Mouse (Mus musculus) lung, postnatal 4 days (tissue): ENCODE results near the gene Ppp1r12c.

Experiments
- DNase-seq, 2 experiments: peaks; one replicate each; pipeline ENCODE4 v3.0.0; 2021

Ppp1r12c gene

DNA sequence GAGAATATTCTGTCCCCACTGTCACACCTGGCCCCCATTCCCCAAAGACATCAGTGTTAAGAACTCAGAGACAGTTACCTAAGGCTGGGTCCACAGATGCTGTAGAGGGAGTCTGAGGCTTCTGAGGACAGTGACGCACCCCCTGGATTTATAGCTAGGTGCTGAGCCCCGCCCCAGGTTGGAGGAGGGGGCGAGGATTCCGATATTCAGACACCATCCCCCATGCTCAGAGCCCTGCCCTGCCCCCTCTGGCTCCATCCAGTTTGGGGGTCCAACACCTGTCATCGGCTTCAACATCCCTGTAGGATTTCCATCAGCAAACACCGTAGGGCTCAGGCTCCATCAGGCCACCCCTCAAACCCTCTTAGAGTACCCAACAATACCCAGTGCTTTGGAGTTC, 14.4 kb upstream of the Ppp1r12c start:
- no peak for DNase-seq

DNA sequence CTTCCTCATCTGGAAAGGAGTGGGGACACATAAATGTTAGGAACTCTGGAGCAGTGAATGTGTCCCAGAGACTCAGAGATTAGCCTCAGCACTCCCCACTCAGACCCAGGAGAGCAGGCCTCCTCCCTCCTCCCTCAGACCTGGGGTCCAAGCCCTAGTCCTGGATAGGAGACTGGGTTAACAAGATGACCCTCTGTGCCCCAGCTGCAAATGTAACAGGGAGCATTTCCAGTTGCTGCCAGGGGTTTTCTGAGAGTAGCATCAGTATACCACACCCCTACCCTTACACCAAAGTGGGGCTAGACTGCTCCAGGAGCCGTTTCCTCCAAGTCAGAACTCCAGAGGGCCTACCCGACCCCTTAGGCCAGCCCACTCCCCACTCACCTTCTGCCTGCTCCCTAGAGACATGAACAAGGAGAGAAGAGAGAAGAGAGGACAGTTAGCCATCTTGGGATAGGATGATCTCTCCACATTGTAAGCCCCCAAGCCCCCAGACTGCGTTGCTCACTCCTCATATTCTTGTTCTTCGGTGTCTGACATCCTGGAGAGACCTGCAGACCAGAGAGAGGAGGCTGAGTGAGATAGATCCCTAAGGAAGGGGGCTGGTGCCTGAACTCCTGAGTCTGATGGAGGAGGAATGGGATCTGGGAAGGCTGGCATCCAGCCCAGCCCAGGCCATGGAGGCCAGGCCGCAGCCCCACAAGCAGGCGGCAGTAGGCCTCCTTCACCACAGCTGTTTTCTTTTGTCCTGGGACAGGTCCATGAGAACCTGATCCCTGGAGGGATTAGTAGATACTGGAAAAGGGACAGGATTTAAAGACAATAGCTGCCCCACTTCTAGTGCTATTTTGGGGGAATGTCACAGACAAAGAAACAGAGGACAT, 12.6 kb upstream of the Ppp1r12c start:
- peak in 1 of 2 experiments; percentile 51 for DNase-seq

GRCm38 (mm10) chr7:4513236-4513635, 11.8 kb upstream of the Ppp1r12c start:
- DNase-seq = peak; percentile 50 to 63

DNA sequence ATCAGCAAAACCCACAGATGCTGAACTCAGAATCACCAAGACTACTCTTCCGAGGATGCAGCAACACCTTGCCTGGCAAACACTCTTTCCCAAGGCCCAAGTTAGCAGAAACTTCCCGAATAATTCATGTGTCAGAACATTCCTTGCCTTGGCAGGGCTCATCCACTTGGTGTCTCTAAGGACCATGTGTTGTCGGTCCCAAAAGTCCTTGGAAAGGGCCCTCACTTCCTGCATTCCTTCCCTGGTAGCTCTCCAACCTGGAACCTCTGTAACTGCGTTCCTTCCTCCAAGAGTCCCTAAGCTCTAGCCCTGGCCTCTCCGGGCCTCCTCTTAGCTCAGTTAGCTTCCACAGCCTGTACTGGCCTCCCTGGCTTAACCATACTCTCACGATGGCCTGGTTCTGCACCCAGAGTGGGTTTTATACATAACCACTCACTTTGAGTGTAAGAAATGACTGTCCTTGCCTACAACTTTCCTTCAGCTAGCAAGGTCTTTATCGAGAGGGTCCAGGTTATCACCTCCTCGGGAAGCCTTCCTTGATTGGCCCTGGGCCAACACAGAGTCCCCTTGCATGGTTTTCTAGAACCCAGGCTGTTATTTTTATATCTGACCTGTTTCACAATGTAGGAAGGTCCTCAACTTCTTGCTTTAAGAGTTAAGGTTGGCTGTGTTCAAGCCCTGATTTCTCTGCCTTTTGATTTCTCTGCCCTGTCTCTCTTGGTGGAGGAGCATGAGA, 10.2 kb upstream of the Ppp1r12c start:
- DNase-seq = peak in 1 of 2 experiments; percentile 39

DNA sequence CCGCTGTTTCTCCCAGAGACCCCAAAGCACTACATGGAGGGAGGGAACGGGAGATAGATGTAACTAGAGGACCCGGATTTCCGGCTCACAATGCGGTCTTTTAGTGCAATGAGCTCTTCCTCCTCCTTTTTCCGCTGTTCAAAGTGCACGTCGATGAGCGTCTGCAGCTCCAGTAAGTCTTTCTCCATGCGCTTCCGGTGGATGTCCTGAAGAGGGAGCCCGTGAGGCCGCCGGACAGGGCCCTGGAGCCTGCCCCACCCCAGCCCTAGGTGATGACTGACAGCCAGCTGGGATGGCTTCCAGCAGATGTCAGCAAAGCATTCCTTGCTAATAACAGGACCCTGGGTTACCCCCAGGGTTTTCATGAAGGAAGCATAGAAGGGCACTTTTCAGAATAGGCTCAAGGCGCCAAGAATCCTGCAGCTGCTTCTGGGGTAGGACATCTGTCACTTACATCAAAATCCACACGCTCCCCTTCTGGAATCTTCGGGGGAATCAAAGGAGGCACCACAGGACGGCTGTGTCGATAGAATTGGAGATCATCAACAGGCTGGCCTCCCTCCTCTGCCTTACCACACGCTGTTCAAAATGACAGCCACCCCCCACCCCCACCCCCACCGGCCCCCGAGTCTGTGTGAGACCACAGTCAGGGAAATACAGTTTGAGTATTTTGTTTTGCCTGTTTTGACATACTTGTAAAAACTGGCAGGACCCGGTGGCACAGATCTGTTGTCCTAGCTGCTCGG, 8.6 kb upstream of the Ppp1r12c start:
- DNase-seq = peak; percentile 90 to 93

- no peak for DNase-seq
These were observed 7.2 kb upstream of the Ppp1r12c start for GRCm38 (mm10) chr7:4508739-4509116.

GRCm38 (mm10) chr7:4508062-4508738, 6.7 kb upstream of the Ppp1r12c start:
- no peak for DNase-seq

DNA sequence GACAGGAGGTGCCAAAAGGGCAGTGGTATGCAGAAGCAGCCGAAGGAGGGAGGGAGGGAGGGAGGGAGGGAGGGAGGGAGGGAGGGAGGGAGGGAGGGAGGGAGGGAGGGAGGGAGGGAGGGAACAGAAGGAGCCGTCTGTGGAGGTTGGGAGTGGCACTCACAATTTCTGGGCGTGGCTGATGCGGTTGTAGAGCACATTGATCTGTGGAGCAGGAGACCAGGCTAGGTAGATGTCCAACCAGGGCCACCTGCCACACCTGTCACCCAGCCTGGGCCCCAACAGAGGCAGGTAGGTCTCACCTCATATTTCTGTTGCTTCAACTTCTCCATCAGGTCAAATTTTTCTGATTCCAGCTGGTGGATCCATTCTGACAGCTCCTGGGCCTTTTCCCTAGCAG, 5.7 kb upstream of the Ppp1r12c start:
- DNase-seq = no peak

- no peak for DNase-seq
These were observed 3.4 kb upstream of the Ppp1r12c start for GRCm38 (mm10) chr7:4504646-4505435.

DNA sequence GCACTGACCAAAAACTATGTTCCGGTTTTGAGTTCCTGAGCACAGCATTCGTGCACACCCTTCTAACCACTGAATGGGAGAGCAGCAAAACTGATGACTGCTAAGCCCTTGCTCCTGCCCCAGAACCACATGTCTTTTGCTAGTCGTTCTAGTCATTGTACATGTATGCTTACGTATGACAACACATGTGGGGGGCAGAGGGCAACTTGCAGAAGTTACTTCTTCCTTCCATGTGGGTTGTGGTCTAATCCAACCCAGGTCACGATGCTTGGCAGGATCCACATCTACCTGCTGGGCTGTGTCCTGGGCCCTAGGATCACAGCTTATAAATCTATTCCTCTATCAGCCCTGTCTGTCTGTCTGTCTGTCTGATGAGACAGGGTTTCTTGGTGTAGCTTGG, 2.4 kb upstream of the Ppp1r12c start:
- no peak for DNase-seq

DNA sequence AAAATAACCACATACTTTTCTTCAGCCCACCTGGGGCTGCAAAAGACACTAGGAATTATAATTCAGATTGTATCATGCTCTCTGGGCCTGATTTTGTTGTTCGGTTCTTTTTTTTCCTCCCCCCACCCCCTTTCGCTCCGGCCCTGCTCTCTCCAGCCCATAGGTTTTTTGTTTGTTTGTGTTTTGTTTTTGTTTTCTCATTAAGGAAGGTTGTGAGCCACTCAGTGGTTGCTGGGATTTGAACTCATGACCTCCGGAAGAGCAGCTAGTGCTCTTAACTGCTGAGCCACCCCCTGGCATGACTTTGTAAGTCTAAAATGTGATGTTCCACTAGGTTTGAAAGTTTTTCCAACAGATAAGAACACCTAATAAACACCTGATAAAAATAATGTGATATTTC, 1.6 kb upstream of the Ppp1r12c start:
- DNase-seq = no peak

DNA sequence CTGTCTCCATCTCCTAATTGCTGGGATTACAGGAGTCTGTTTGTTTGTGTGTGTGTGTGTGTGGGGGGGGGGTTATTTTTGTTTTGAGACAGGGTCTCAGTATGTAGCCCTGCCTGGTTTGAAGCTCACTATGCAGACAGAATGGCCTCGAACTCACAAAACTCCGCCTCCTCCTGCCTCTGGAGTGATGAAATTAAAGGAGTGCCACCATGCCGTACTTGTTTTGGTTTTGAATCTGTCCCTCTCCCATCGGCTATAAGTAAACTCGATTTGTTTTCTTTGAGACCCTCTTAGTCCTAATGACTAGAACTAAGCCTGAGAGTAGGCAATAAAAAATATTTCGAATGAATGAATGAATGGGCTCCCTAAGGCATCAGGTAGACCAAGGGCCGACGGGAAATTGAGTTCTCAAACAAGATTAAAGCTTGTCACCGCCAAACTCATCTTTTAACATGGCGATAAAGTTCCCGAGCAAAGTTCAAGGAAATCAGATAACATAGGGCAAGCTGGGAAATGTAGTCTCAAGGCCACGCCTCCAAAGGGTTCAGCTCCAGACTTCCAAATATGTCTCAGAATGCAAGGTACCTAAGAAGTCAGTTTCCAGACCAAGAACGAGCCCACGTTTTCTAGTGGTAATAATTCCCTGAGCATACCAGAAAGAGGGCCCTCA, 1.1 kb upstream of the Ppp1r12c start:
- peak in 1 of 2 experiments; percentile 34 for DNase-seq

GRCm38 (mm10) chr7:4500892-4501471, 498 bp downstream of the Ppp1r12c start:
- DNase-seq = peak; percentile 61 to 66

DNA sequence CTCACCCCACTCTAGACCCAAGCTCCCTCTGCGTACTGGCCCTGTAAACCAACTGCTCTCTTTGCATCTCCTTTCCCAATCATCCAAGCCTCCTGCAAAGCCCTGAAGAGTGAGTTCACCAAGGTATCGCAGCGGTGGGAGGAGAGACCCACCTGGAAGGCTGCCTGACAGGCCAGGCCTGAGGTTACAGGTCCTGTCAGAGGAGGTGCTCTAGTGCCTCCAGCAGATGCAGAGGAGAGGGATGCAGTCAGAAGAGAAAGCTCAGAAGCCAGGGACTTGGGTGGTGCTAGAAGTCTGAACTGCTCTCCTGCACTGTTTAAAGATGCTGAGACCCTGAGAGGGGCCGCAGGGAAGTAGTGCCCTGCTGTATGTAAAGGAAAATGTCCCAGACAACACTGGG, 2.4 kb downstream of the Ppp1r12c start:
- no peak for DNase-seq

DNA sequence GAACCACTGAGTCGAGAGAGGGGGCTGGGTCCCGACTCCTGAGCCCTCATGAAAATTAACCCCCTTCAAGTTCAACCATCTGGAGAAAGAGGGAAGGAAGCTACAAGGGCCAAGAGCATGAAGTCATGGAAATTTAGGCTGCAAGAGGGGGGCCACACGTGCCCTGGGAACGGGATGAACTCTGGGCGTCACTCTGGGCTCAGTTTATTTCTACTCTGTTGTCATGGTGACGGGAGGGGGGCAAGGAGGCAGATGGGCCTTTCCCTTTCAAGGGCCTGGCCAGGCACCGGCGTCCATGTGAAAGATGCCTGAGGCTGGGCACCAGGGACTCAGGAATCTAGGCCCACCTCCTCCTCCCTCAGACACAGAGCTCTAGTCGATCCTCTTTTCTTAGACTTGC, 3.2 kb downstream of the Ppp1r12c start:
- DNase-seq = peak; percentile 85 to 92

DNA sequence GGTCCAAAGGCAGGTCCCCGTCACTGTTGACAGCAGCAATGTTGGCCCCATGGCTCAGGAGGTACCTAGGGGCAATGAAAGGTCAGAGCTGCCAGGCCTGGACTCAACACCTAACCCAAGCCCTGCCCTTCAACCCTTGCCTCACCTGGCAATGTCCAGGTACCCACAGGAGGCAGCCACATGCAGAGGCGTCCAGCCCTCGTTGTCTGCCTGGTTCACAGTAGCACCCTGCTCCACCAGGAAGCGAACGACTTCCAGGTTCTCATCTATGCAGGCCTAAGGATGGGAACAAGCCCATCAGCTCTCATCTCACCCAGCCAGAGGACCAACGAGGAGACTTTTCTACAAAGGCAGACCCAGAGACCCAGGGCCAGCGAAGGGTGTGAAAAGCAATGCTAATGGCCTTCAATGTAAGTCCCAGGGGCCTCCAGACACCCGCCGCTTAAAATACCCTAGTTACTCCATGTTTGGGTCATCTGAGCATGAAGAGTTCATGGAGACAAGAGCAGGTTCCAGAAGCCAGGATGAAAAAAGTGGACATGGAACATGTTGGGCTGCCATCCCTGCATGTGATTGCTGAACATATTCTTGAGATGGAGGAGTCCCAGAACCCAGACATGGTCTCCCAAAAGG, 4.1 kb downstream of the Ppp1r12c start:
- no peak for DNase-seq

GRCm38 (mm10) chr7:4496468-4496867, 5.0 kb downstream of the Ppp1r12c start:
- DNase-seq = no peak

GRCm38 (mm10) chr7:4493991-4494390, 7.5 kb downstream of the Ppp1r12c start:
- no peak for DNase-seq

GRCm38 (mm10) chr7:4492284-4493224, 8.9 kb downstream of the Ppp1r12c start:
- no peak for DNase-seq
